Mouse (Mus musculus): ENCODE measurements around the gene Ccdc65. TPM values are rescaled to one million over a fixed set of nuclear protein-coding genes. Genes with fewer than 3 reads are reported as not detected.

Ccdc65 gene
- 2.1 TPM in 2 replicates for polyA plus RNA-seq (2015; fragmentation: Nextera tagmentation; extraction: Ambion mirVana)

- Histone ChIP-seq H3K9me3 (replicated peaks) (no peaks in the 10 kb centered on the region), H3K27ac (no peak within 1 kb of the TSS), H3K27me3 (peaks cover 39% of the 10 kb centered on the region), H3K9ac (no peak within 1 kb of the TSS), H3K36me3 (ENCODE audit: poor library complexity, severe bottlenecking) (no peaks in the 10 kb centered on the region), H3K4me1 (peaks cover 5% of the 10 kb centered on the region; the same call in 1 of the 2 replicates), H3K4me2 (peak within 1 kb of the TSS; percentile 55), H3K4me3 (peak within 1 kb of the TSS; percentile 33)
- 21% methylated on average over 16 of the region's 16 CpGs for WGBS
- no peak for ATAC-seq
These were observed at the start of gene Ccdc65 for GRCm38 (mm10) chr15:98707766-98708372. Gene Ccdc65 (plus strand): TSS chr15:98708207.

- peak overlapping the region; percentile 85 for H3K4me2 ChIP-seq
- peak overlapping the region; percentile 94 for H3K9ac ChIP-seq
- H3K36me3 ChIP-seq (ENCODE audit: poor library complexity, severe bottlenecking), result peaks cover 30% of the 10 kb centered on the region
- peak overlapping the region; percentile 85 for H3K27ac ChIP-seq
- H3K4me3 ChIP-seq, result peak overlapping the region; percentile 89
- H3K27me3 ChIP-seq, result no peaks in the 10 kb centered on the region
- WGBS, result 2% methylated on average over 14 of the region's 14 CpGs
- peaks cover 11% of the 10 kb centered on the region for H3K4me1 ChIP-seq
- no peaks in the 10 kb centered on the region for H3K9me3 ChIP-seq (replicated peaks)
- no peak for ATAC-seq
These were observed 45.8 kb upstream of the Ccdc65 start for GRCm38 (mm10) chr15:98662198-98662566.

GRCm38 (mm10) chr15:98662567-98663545 lies 45.2 kb upstream of the Ccdc65 start, which contains the start of gene Ddx23:
Gene Ddx23 (minus strand): TSS chr15:98662894.
- peak within 1 kb of the TSS; percentile 89 for H3K4me3 ChIP-seq
- no peaks in the 10 kb centered on the region for H3K27me3 ChIP-seq
- H3K36me3 ChIP-seq (ENCODE audit: poor library complexity, severe bottlenecking), result peaks cover 23% of the 10 kb centered on the region
- H3K4me1 ChIP-seq, result peaks cover 11% of the 10 kb centered on the region
- ATAC-seq, result peak; percentile 97
- peak within 1 kb of the TSS; percentile 94 for H3K9ac ChIP-seq
- no peaks in the 10 kb centered on the region for H3K9me3 ChIP-seq (replicated peaks)
- 4% methylated on average over 45 of the region's 48 CpGs for WGBS
- H3K27ac ChIP-seq, result peak within 1 kb of the TSS; percentile 85
- peak within 1 kb of the TSS; percentile 85 for H3K4me2 ChIP-seq

DNA sequence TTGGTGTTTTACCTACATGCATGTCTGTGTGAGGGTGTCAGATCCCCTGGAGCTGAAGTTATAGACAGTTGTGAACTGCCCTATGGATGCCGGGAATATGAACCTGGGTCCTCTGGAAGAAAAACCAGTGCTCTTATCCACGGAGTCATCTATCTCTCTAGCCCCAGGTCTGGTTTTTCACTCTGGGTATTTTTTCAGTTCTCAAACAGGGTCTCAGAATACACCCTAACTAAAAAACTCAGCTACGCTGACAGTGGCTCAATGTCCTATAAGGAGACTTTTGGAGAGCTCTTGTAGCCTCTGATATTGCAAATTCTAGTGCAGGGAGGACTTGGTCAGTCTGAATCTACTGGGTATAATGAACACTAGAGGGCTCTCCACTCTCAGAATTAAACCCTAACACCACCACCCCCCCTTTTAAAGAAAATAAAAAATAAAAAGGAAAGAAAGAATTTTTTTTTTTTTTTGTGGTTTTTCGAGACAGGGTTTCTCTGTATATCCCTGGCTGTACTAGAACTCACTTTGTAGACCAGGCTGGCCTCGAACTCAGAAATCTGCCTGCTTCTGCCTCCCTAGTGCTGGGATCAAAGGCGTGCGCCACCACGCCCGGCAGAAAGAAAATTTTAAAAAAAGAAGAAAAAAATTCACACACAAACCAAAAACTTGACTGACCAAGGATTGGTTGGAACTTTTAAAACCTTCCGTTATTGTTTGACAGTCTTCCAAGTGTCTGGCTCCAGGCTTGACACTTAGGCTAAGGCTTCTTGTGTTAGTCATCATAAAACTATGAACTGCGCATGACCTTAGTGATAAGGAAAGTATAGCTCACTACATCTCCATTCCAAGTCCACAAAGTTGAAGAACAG lies 43.7 kb upstream of the Ccdc65 start:
- WGBS, result 82% methylated on average over 11 of the region's 11 CpGs
- Histone ChIP-seq H3K9me3 (replicated peaks) (no peaks in the 10 kb centered on the region), H3K4me3 (no peak overlapping the region), H3K36me3 (ENCODE audit: poor library complexity, severe bottlenecking) (peaks cover 9% of the 10 kb centered on the region; the same call in 1 of the 2 replicates), H3K27me3 (no peaks in the 10 kb centered on the region), H3K4me1 (peaks cover 11% of the 10 kb centered on the region), H3K27ac (no peak overlapping the region), H3K4me2 (no peak overlapping the region), H3K9ac (no peak overlapping the region)
- no peak for ATAC-seq

DNA sequence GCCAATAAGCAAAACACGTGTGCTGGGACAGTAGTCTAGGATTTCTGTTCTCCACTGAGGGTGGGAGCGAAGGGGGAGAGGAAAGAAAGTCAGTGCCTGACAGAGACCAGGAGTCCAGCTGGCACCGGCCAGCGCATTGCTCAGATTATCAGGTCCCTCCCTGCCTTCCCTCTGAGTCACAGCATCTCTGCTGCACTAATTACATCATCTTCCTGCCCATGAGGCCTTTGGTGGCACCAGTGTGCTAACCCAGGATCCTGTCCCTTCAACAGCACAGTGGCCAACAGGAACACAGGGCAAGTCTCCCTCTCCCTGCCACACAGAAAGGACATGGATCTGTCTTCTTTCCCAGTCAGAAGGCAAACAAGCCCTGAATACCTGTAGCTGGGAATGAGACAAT lies 35.4 kb upstream of the Ccdc65 start:
- peaks cover 21% of the 10 kb centered on the region; the same call in 1 of the 2 replicates for H3K27me3 ChIP-seq
- H3K36me3 ChIP-seq (ENCODE audit: poor library complexity, severe bottlenecking), result peaks cover 10% of the 10 kb centered on the region; the same call in 1 of the 2 replicates
- H3K27ac ChIP-seq, result no peak overlapping the region
- no peak overlapping the region for H3K9ac ChIP-seq
- H3K4me2 ChIP-seq, result no peak overlapping the region
- H3K9me3 ChIP-seq (replicated peaks), result no peaks in the 10 kb centered on the region
- peaks cover 39% of the 10 kb centered on the region for H3K4me1 ChIP-seq
- no peak overlapping the region for H3K4me3 ChIP-seq
- ATAC-seq, result no peak
- WGBS, result 81% methylated on average over 4 of the region's 4 CpGs

DNA sequence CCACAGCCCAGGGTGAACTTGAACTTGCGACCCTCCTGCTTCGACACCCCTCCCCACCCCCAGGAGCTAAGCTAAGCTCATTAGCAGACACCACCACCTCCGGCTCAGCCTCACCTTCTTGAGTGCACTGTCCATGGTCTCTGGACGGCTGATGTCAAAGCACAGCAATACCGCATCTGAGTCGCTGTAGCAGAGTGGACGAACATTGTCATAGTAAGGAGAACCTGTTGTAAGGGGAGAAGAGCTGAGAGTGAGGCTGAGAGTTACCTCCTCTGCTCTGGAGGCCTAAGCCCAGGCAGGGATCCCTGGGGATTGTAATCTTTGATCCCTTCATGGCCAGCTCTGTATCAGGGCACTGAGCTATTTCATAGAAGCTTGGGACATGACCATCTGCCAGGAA lies 34.3 kb upstream of the Ccdc65 start:
- Histone ChIP-seq H3K27me3 (peaks cover 28% of the 10 kb centered on the region; the same call in 1 of the 2 replicates), H3K4me2 (peak overlapping the region; percentile 99), H3K9me3 (replicated peaks) (no peaks in the 10 kb centered on the region), H3K4me1 (peaks cover 43% of the 10 kb centered on the region), H3K27ac (0 out of 2 replicates have a peak overlapping the region, but pooled peaks have one; percentile 10), H3K4me3 (no peak overlapping the region), H3K9ac (peak overlapping the region; percentile 67; the same call in 1 of the 2 replicates), H3K36me3 (ENCODE audit: poor library complexity, severe bottlenecking) (peaks cover 10% of the 10 kb centered on the region; the same call in 1 of the 2 replicates)
- 85% methylated on average over 7 of the region's 7 CpGs for WGBS
- no peak for ATAC-seq

- Histone ChIP-seq H3K4me1 (peaks cover 43% of the 10 kb centered on the region), H3K27ac (0 out of 2 replicates have a peak overlapping the region, but pooled peaks have one; percentile 52), H3K36me3 (ENCODE audit: poor library complexity, severe bottlenecking) (peaks cover 10% of the 10 kb centered on the region; the same call in 1 of the 2 replicates), H3K4me2 (peak overlapping the region; percentile 99), H3K4me3 (peak overlapping the region; percentile 51), H3K27me3 (peaks cover 32% of the 10 kb centered on the region), H3K9ac (peak overlapping the region; percentile 67), H3K9me3 (replicated peaks) (no peaks in the 10 kb centered on the region)
- 19% methylated on average over 7 of the region's 7 CpGs for WGBS
- ATAC-seq, result peak; percentile 78
These were observed 33.6 kb upstream of the Ccdc65 start for GRCm38 (mm10) chr15:98674284-98674993.

DNA sequence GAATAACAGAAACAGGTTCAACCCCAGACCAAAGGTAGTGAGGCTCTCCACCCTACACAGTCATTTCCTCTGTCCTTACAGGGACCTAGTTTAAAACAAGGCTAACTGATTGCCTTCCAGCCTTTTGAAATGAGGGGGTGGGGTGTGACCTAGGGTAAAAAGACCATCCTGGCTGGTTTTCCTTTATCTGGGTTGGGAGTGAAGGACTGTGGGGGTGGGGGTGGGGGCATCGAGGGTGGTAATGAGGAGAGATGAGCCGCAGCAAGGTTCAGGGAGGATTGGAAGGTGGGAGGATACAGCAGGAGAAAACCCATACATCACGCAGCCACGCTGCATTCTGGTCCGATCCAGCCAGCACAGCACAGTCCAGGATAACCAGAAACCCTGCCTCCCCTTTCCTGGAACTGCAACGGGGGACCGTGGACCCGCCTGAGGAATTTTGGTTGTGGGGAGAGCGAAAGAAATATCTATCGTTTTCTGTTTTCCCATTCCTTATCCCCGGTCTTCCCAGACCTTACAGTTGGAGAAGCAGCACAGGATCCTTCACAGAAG lies 32.9 kb upstream of the Ccdc65 start:
- Histone ChIP-seq H3K4me1 (peaks cover 43% of the 10 kb centered on the region), H3K9me3 (replicated peaks) (no peaks in the 10 kb centered on the region), H3K4me3 (peak overlapping the region; percentile 51), H3K27me3 (peaks cover 37% of the 10 kb centered on the region), H3K4me2 (peak overlapping the region; percentile 99), H3K9ac (peak overlapping the region; percentile 67), H3K36me3 (ENCODE audit: poor library complexity, severe bottlenecking) (peaks cover 6% of the 10 kb centered on the region; the same call in 1 of the 2 replicates), H3K27ac (peak overlapping the region; percentile 40)
- no peak for ATAC-seq
- WGBS, result 15% methylated on average over 11 of the region's 11 CpGs

GRCm38 (mm10) chr15:98675634-98676250 lies 32.3 kb upstream of the Ccdc65 start:
- WGBS, result 7% methylated on average over 14 of the region's 14 CpGs
- H3K9me3 ChIP-seq (replicated peaks), result no peaks in the 10 kb centered on the region
- peak overlapping the region; percentile 51 for H3K4me3 ChIP-seq
- peaks cover 37% of the 10 kb centered on the region for H3K27me3 ChIP-seq
- ATAC-seq, result no peak
- H3K36me3 ChIP-seq (ENCODE audit: poor library complexity, severe bottlenecking), result 0 out of 2 replicates have a peak, but pooled peaks cover 4% of the 10 kb centered on the region
- H3K27ac ChIP-seq, result peak overlapping the region; percentile 40; the same call in 1 of the 2 replicates
- peaks cover 43% of the 10 kb centered on the region for H3K4me1 ChIP-seq
- peak overlapping the region; percentile 99 for H3K4me2 ChIP-seq
- H3K9ac ChIP-seq, result peak overlapping the region; percentile 67

DNA sequence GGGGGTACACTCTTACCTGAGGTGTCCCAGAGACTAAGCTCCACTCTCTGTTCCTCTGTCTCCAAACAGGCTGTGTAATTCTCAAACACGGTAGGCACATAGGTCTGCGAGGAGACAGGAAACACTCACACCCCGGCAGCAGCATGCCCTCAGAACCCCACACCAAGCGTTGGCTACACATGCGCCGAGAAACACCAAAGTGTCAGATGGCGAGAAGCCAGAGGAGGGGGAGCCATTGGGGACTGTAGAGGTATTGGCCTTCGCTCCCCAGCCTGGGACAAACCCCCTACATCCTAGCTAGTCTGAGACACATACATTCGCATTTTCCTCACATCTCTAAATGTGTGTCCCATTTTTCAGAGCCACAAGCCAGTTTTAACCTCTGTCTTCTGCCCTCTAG lies 31.5 kb upstream of the Ccdc65 start:
- H3K36me3 ChIP-seq (ENCODE audit: poor library complexity, severe bottlenecking), result 0 out of 2 replicates have a peak, but pooled peaks cover 4% of the 10 kb centered on the region
- H3K9ac ChIP-seq, result peak overlapping the region; percentile 67
- H3K27me3 ChIP-seq, result peaks cover 37% of the 10 kb centered on the region
- H3K27ac ChIP-seq, result no peak overlapping the region
- H3K4me1 ChIP-seq, result peaks cover 43% of the 10 kb centered on the region
- ATAC-seq, result no peak
- H3K4me2 ChIP-seq, result peak overlapping the region; percentile 99
- no peaks in the 10 kb centered on the region for H3K9me3 ChIP-seq (replicated peaks)
- peak overlapping the region; percentile 51 for H3K4me3 ChIP-seq
- 1% methylated on average over 9 of the region's 9 CpGs for WGBS
